Mouse (Mus musculus): Measurements from ENCODE around the gene Saxo1. TPM values are rescaled to one million over a fixed set of nuclear protein-coding genes. Genes with fewer than 3 reads are reported as not detected.

The Saxo1 gene
- polyA plus RNA-seq, 1 experiment: 95.3 TPM

DNA sequence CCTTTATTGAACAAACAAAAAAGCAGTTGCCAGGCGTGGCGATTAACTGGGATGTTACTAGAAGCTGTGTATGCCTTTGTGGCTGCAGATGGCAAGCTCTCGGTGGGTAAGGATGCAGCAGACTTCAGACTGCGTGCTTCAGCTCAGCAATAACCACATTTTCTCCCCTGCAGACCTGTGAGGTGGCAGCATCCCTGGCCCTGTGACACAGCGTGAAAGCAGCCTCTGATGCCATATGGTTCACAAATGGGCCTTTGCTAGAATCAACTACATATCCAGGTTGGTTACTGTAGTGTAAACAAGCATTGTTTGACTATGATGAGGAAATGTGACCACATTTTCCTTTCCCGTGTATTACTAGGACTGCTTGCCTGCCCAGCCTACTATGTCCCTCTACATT, 29.0 kb downstream of the Saxo1 start:
- no peaks in the 10 kb centered on the region for H3K36me3 ChIP-seq (ENCODE audit: control insufficient read depth, insufficient read depth, low read length)
- no peak overlapping the region for H3K4me3 ChIP-seq (ENCODE audit: control insufficient read depth, low read depth, low read length)
- no peak for TF ChIP-seq POLR2A (IDR thresholded peaks at IDR 0.05; ENCODE audit: control insufficient read depth, low read depth, low read length)
- TF ChIP-seq CTCF (IDR thresholded peaks at IDR 0.05; ENCODE audit: control insufficient read depth, insufficient read depth, insufficient replicate concordance, low read depth, low read length): no peak
- H3K4me1 ChIP-seq (ENCODE audit: control insufficient read depth, insufficient read depth, low read length): no peaks in the 10 kb centered on the region
- H3K27me3 ChIP-seq (ENCODE audit: control insufficient read depth, insufficient read depth, low read length): no peaks in the 10 kb centered on the region
- no peak overlapping the region for H3K27ac ChIP-seq (ENCODE audit: control insufficient read depth, insufficient read depth, low read depth, low read length)

DNA sequence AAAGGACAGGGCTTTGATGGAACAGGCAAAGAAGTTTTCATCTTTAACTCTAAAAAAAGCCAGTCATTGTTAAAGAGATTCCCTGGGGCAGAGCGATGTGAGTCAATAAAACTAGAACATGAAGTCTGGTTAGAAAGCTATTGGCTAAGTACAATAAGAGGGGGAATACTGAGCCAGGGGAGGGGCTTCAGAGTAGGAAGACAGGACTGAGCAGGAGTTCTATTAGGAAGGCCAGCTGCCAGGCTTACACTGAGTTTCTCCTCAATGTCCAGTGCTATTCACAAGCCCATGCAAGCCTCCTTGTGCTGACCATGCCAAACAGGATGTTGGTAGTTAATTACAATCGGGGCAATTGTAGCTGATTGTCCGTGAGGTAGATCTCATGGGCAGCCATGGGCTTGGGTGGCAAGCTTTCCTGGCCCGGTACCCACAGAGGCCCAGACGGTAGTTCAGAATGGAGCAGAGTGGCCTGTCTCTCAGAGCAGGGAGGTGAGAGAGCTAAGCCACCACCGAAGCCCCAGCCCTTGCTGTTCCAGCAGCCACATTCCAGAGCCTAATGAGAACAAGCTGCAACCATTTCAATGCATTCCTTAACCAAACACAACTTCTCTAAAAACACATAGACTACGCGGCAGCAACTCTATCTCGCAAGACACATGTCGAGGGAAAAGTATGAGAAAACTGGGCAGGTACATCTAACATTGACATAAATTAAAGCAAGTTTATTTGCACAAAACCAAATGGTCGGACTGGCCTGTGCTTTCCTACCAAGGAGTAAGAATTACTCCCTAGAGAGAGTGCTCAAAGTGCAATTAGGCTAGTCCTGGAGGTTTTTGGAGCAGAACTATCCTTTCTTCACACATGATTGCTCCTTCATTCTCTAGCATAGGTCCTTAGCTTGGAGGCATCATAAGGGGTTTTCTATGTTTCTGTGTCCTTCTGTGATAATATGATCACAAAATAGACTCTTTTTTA, 30.7 kb downstream of the Saxo1 start:
- Histone ChIP-seq H3K27ac (ENCODE audit: control insufficient read depth, insufficient read depth, low read depth, low read length) (peak overlapping the region; percentile 41), H3K36me3 (ENCODE audit: control insufficient read depth, insufficient read depth, low read length) (no peaks in the 10 kb centered on the region), H3K4me3 (ENCODE audit: control insufficient read depth, low read depth, low read length) (no peak overlapping the region), H3K27me3 (ENCODE audit: control insufficient read depth, insufficient read depth, low read length) (no peaks in the 10 kb centered on the region), H3K4me1 (ENCODE audit: control insufficient read depth, insufficient read depth, low read length) (no peaks in the 10 kb centered on the region)
- TF ChIP-seq POLR2A (IDR thresholded peaks at IDR 0.05; ENCODE audit: control insufficient read depth, low read depth, low read length) (no peak), CTCF (IDR thresholded peaks at IDR 0.05; ENCODE audit: control insufficient read depth, insufficient read depth, insufficient replicate concordance, low read depth, low read length) (no peak)

DNA sequence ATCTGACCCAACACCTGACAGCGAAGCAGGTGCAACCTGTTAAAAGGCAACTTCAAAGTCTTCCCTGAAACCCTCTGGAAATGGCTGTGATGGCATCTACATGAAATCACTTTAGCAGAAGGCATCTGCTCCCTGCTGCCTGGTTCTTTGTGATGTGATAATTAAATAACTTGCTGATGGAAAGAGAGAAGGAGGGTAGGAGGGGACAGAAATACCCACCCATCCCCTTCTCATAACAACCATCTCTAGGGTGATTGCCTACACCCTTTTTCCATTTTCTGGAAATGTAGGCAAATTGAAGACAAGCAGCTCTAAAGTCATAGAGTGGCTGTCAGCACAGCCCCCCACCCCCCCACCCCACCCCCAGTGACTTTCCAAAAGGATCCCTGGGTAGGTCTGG, 33.6 kb downstream of the Saxo1 start:
- H3K27me3 ChIP-seq (ENCODE audit: control insufficient read depth, insufficient read depth, low read length): no peaks in the 10 kb centered on the region
- TF ChIP-seq CTCF (IDR thresholded peaks at IDR 0.05; ENCODE audit: control insufficient read depth, insufficient read depth, insufficient replicate concordance, low read depth, low read length): no peak
- no peak for TF ChIP-seq POLR2A (IDR thresholded peaks at IDR 0.05; ENCODE audit: control insufficient read depth, low read depth, low read length)
- no peak overlapping the region for H3K27ac ChIP-seq (ENCODE audit: control insufficient read depth, insufficient read depth, low read depth, low read length)
- H3K4me1 ChIP-seq (ENCODE audit: control insufficient read depth, insufficient read depth, low read length): no peaks in the 10 kb centered on the region
- H3K36me3 ChIP-seq (ENCODE audit: control insufficient read depth, insufficient read depth, low read length): no peaks in the 10 kb centered on the region
- H3K4me3 ChIP-seq (ENCODE audit: control insufficient read depth, low read depth, low read length): no peak overlapping the region

GRCm38 (mm10) chr4:86523771-86524170, 34.4 kb downstream of the Saxo1 start:
- Histone ChIP-seq H3K27me3 (ENCODE audit: control insufficient read depth, insufficient read depth, low read length) (no peaks in the 10 kb centered on the region), H3K27ac (ENCODE audit: control insufficient read depth, insufficient read depth, low read depth, low read length) (no peak overlapping the region), H3K36me3 (ENCODE audit: control insufficient read depth, insufficient read depth, low read length) (no peaks in the 10 kb centered on the region), H3K4me3 (ENCODE audit: control insufficient read depth, low read depth, low read length) (no peak overlapping the region), H3K4me1 (ENCODE audit: control insufficient read depth, insufficient read depth, low read length) (no peaks in the 10 kb centered on the region)
- TF ChIP-seq CTCF (IDR thresholded peaks at IDR 0.05; ENCODE audit: control insufficient read depth, insufficient read depth, insufficient replicate concordance, low read depth, low read length) (no peak), POLR2A (IDR thresholded peaks at IDR 0.05; ENCODE audit: control insufficient read depth, low read depth, low read length) (no peak)

GRCm38 (mm10) chr4:86520695-86521094, 37.4 kb downstream of the Saxo1 start:
- H3K4me3 ChIP-seq (ENCODE audit: control insufficient read depth, low read depth, low read length): no peak overlapping the region
- H3K27me3 ChIP-seq (ENCODE audit: control insufficient read depth, insufficient read depth, low read length): no peaks in the 10 kb centered on the region
- H3K36me3 ChIP-seq (ENCODE audit: control insufficient read depth, insufficient read depth, low read length): no peaks in the 10 kb centered on the region
- H3K4me1 ChIP-seq (ENCODE audit: control insufficient read depth, insufficient read depth, low read length): no peaks in the 10 kb centered on the region
- TF ChIP-seq POLR2A (IDR thresholded peaks at IDR 0.05; ENCODE audit: control insufficient read depth, low read depth, low read length) (no peak), CTCF (IDR thresholded peaks at IDR 0.05; ENCODE audit: control insufficient read depth, insufficient read depth, insufficient replicate concordance, low read depth, low read length) (no peak)
- no peak overlapping the region for H3K27ac ChIP-seq (ENCODE audit: control insufficient read depth, insufficient read depth, low read depth, low read length)

GRCm38 (mm10) chr4:86519953-86520352, 38.2 kb downstream of the Saxo1 start:
- Histone ChIP-seq H3K27me3 (ENCODE audit: control insufficient read depth, insufficient read depth, low read length) (no peaks in the 10 kb centered on the region), H3K4me3 (ENCODE audit: control insufficient read depth, low read depth, low read length) (no peak overlapping the region), H3K27ac (ENCODE audit: control insufficient read depth, insufficient read depth, low read depth, low read length) (no peak overlapping the region), H3K4me1 (ENCODE audit: control insufficient read depth, insufficient read depth, low read length) (no peaks in the 10 kb centered on the region), H3K36me3 (ENCODE audit: control insufficient read depth, insufficient read depth, low read length) (no peaks in the 10 kb centered on the region)
- TF ChIP-seq CTCF (IDR thresholded peaks at IDR 0.05; ENCODE audit: control insufficient read depth, insufficient read depth, insufficient replicate concordance, low read depth, low read length) (no peak), POLR2A (IDR thresholded peaks at IDR 0.05; ENCODE audit: control insufficient read depth, low read depth, low read length) (no peak)

- Histone ChIP-seq H3K27ac (ENCODE audit: control insufficient read depth, insufficient read depth, low read depth, low read length) (no peak overlapping the region), H3K36me3 (ENCODE audit: control insufficient read depth, insufficient read depth, low read length) (no peaks in the 10 kb centered on the region), H3K4me1 (ENCODE audit: control insufficient read depth, insufficient read depth, low read length) (no peaks in the 10 kb centered on the region), H3K4me3 (ENCODE audit: control insufficient read depth, low read depth, low read length) (no peak overlapping the region), H3K27me3 (ENCODE audit: control insufficient read depth, insufficient read depth, low read length) (no peaks in the 10 kb centered on the region)
- TF ChIP-seq CTCF (IDR thresholded peaks at IDR 0.05; ENCODE audit: control insufficient read depth, insufficient read depth, insufficient replicate concordance, low read depth, low read length): no peak
- no peak for TF ChIP-seq POLR2A (IDR thresholded peaks at IDR 0.05; ENCODE audit: control insufficient read depth, low read depth, low read length)
Measured at GRCm38 (mm10) chr4:86504656-86505055, 53.5 kb downstream of the Saxo1 start.
